Mouse (Mus musculus) thymus, postnatal 25 days (tissue): ENCODE data around the gene Gcgr.
A peak's percentile ranks its signal among the peaks of the same experiment; 100 is the strongest.
"Not testable (repeated sequence)": the region's sequence is repeated elsewhere in the genome, so short reads cannot be mapped to it uniquely, and the experiment has no call there.

Experiments used
- DNase-seq: peaks from one replicate; pipeline ENCODE4 v3.0.0; 2022

Gene Gcgr

DNA sequence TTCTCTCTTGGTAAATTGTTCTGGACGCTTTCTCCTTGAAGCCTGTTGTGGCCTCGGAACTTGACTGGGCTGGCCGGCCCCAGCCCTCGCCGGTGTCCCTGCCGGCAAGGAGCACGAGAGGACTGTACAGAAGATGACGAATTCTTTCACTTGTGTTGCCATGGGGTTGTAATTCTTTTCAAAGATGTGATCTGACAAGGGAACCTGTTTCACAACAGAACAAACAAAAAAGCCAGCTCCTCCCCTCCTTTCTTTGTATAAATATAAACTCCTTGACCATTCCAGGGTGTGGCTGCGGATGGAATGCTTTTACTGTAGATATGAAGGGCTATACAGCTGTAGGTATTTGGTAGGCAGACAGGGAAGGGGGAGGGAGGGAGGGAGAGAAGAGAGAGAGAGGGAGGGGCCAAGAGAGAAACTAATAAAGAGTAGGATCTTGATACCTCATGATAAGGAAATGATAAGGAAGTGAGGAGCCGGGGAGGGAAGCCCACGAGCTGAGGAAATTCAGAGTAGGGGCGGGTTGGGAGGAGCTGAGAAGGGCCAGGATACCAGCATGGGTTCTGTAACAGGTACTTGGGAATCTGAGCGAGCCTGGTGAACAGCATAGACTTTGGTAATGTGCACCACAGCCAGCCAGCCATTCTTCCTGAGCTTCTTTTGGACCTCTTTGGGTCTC is 22.7 kb upstream of the Gcgr start:
- no peak for DNase-seq

DNA sequence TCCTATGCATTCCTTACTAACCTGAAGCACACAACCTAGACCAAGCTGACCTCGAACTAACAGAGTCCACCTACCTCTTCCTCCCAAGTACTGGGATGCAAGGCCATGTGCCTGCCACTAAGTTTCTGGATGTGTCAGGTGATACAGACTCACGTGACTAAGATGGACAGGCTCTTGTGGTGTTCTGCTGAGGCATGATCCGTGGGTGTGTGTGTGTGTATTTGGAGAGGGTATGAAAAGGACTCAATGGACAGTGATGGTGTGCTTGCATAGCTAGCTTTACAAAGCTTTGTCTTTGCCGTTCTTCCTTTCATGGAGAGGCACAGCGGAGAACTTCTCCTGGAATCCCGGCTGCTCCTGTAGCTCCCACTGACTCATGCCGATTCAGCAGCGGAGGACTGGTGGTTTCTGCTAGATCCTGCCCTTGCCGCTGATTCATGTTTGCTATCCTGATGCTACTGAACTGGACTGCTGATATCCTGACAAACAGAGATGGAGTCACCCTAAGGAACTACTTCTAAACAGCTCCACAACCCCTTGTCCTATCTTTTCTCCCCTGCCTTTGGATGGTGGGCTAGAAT is 22.1 kb upstream of the Gcgr start:
- DNase-seq, result no peak

DNA sequence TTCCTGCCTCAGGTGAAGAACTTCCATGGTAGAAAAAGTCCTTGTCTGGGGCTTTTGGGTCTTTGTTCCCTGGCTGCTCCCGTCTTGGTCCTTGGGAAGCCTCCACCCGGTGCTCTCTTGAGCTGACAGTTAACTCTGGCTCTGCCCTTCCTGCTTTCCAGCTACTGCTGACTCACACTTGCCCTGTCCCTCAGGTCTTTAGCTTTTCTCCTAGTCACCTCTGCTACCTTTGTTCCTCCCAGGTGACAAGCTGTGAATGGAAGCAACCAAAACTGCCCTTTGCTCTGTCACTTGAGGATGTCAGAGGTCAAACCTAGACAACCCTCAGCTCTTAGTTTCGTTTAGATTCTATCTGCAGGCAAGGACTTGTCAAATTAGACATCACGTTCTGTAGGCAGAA is 20.6 kb upstream of the Gcgr start:
- DNase-seq, result peak; percentile 27

DNA sequence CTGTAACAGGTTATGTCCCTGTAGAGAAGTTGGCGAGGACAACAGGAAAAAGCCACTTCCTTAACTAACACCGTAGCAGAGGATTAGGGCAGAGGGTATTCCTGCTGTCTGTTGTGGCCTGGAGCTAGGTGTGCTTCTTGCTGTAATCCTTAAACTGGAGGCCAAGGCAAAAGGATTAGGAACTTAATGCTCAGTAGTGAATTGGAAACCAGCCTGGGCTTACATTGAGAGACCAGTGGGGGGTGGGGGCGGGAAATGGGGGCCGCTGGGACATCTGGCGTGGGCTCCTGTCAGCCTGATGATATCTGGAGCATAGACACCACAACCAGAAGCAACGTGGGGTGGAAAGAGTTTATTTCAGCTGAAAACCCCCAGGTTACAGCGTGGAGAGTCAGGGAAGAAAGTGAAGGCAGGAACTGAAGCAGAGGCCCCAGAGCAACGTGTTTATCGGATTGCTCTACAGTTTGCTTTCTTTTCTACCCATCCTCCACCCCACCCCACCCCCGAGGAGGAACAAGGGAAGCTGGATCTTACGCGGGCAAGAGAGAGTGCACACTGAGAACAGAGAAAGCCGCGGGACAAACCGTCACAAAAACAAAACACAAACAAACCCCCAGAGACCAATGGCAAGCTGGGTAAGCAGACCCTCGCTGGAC is 20.0 kb upstream of the Gcgr start:
- DNase-seq, result peak; percentile 48

DNA sequence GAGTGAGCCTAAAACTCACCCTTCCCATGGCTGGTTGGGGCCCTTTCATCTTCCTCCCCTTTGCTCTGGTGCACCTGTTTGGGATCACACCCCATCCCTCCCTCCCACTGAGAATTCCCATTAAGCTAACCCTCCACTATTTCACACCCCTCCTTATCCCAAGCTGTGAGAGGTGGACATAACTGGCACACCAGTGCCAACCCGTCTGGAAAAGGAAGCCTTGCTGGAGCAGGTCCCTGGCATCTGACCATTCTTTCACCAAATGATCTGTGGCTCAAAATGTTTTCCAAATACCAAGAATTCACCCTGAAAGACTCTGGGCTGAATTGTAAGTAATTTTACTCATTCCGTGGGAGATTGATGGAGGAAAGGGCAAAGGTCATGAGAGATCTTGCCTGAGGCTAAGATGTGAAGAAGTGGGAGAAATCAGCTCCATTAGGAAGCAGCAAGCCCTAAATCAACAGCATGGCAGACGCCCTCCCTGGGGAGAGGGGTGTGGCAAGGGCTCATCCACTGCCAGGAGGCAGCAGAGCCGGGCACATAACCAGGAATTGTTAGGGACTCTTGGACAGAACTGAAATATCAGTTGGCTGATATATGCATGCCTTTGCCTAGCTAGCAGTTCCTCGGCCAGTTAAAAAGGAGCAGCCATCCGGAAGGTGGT is 17.6 kb upstream of the Gcgr start:
- DNase-seq, result no peak

DNA sequence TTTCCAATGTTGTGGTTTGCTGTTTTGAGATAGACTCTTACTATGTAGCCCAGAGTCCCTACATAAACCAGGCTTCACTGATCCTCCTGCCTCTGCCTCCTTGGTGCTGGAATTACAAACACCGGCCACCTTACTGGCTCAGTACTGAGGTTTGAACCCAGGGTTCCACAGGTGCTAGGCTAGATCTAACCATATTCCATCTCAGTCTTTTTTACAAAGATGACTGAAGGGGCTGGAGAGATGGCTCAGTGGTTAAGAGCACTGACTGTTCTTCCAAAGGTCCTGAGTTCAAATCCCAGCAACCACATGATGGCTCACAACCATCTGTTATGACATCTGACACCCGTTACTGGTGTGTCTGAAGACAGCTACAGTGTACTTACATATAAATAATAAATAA is 16.2 kb upstream of the Gcgr start:
- not testable (repeated sequence) for DNase-seq

DNA sequence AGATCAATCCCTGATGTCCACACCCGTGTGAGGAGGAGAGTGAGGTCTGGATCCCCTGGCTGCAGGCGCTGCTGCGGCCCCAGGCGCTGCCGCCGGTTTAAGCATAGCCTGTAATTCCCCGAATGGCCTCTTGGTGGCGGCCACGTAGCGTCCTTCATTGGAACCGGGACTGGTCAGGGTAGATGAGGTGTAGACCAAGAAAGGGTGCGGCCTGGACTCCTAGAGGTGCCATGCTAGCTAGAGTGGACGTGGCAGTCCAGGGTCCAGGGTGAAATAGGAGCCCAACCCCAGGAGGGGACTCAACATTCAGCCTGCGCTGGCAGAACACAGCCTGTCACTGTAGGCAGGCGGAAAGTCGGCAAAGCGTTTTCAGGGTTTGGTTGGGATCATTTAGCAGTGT is 14.9 kb upstream of the Gcgr start:
- DNase-seq, result peak; percentile 87

DNA sequence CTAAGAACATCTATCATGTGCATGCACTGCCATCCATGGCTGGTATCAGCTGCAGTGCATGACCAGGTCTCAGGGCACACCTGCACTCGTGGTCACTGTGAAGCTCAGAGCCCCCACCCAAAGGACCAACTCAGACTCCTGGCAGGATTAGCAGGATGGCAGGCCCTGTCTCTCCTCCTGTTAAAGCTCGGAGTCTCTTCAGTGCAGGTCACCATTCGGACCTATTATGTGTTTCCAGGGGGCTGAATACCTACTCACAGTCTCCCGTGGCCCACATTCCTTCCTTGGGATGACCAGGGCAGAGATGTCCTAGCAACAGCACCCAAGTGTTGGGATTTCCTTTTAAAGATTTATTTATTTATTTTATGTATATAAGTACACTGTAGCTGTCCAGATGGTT is 13.4 kb upstream of the Gcgr start:
- DNase-seq, result no peak

DNA sequence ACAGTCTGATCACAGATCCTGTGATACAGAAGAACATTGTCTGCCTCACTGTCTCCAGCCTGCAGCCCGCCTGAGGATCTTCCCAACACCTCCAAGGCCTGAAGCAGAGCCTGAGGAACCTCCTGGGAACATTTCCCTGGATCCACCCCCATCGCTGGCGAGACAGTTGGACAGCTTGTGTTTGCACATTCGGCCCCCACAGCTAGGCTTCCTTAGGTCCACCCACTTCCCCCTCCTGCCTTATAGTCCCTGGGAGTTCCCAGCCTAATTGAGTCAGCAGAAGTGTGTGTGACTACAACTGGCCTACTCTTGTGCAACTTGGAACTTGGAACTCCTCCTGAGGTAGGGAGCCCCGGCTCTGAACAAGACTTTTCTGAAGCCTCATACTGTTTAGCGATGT is 12.5 kb upstream of the Gcgr start:
- DNase-seq, result no peak

DNA sequence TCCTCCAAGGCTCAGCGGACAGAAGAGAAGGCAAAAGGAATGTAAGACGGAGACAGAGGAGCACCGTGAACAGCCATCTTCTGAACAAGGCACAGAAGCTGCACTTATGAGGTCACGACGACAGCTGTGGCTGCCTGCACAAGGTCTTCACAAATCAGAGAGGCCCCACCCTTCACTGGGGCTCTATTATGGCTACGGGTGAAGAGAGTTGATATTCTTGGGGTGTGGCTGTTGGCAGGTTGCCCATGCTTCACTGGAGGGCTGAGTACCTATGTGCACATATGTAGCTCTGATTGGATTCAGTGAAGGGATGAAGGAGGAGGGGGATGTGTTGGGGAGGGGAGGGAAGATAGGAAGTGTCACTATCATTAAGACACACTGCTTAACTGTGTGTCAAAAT is 11.9 kb upstream of the Gcgr start:
- no peak for DNase-seq

DNA sequence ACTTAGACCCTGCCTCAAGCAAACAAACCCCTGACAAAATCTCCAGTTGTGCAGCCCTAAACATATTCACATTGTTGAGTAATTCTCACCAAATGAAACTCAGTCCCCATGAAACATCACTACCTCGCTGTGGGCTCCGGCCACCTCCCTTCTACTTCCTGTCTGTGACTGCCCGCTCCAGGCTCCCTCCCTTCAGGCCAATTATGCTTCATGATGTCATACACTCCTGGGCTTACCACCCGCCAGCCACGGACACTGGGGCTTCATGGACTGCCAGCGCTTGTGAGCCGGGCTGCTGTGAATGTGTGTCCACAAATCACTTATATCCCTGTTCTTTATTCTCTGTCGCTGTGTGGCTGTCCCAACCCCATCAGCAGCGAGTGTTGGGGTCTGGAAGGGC is 10.8 kb upstream of the Gcgr start:
- no peak for DNase-seq

DNA sequence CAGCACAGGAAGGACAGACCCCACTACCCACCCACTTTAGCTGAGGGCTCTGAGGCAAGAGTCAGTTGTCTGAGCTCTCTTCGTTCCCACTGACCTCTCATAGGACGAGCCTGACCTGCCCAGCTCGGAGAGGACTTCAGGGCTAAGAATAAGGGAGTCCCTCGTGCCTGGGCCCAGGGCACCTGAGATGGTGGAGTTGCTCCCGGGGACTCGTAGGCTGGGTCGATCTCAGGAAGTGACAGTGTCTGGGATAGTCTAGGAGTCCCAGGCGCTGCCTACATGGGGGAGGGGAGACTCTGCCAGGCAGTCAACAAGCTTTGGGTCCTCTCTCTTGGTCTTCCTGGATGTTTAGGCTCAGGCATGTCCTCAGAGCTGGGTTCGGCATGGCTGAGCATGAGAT is 10.0 kb upstream of the Gcgr start:
- DNase-seq, result no peak

DNA sequence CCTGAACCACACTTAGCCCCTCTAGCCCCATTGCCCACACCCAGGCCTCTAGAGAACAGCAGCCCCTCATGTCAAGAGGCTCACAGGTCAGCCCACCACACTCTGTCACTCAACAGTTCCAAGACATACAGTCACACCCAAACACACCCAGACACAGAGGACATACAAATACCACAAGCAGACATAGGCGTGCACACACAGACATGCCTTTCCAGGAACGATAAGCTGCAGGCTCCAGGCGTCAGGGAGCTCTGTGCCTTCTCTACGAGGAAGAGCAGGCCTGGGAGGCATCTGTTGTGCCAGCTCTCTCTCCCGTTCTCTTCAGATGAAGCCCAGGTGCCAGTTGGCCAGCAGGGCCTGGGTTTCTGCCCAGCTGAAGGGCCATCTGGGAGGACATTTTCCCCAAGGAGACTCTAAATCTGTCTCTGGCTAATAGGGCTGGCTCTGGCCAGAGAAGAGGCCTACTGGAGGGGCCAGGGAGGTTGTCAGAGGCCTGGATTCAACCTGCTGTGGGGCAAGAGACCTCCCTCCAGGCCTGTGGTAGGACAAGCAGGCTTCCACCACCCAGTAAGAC is 9.4 kb upstream of the Gcgr start:
- DNase-seq, result no peak

DNA sequence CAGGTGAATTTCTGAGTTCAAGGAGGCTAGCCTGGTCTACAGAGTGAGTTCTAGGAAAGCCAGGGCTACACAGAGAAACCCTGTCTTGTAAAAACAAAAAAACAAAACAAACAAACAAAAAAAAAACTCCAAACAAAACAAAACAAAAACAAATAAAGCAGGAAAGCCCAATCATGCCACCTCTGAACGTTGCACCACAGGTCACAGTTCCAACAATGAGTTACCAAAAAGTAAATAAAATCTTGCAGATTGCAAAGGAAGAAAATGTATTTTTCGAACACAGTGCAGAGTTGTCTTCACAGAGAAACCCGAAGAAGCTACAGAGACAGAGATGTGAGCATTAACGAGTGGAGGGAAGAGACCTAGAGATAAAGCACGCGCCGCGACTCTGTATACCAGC is 7.9 kb upstream of the Gcgr start:
- no peak for DNase-seq

DNA sequence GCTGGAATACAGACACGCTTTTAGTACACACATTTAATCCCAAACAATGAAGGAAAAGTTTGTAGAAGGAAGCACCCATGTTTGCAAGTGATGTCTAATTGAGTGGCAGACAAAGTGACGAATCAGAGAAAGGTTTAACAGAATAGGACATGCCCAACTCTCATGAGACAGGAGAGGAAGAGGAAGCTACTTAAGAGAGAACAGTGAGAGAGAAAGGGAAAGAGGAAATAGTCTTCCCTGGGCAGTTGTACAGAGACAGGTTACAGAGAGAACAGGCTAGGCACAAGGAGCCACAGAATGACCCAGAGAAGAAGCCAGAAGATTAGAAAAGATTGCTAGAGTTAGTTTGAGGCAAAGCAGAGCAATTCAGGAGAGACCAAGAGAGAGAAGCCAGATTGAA is 4.5 kb upstream of the Gcgr start:
- no peak for DNase-seq

DNA sequence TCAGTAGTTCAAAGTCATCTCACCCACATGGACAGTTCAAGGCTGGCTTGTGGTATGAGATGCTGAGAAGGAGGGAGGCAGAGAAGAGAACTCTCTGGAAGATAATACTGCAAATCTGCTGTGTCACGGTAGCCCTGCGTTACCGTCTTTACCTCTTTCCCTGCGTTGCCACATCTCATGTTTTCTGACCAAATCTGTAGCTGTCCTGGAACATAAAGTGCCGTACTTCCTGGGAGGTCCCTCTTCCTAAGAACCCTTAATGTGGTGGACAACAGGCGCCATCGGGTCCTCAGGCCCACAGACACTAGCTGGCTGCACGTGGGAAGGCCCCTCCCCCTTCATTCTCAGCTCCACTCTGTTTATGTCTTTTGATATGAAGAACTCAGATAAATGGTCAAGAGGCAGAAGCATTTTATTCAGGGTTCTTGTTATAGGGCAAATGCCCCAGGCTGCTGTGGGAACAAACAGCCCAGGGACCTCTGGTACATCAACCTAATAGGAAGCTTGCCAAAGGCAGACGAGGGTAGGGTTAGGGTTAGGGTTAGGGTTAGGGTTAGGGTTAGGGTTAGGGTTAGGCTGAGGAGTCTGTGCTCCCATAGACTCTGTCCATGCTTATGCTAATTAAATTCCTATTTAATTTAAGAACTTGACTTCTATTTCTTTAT is 2.7 kb upstream of the Gcgr start:
- DNase-seq, result no peak

DNA sequence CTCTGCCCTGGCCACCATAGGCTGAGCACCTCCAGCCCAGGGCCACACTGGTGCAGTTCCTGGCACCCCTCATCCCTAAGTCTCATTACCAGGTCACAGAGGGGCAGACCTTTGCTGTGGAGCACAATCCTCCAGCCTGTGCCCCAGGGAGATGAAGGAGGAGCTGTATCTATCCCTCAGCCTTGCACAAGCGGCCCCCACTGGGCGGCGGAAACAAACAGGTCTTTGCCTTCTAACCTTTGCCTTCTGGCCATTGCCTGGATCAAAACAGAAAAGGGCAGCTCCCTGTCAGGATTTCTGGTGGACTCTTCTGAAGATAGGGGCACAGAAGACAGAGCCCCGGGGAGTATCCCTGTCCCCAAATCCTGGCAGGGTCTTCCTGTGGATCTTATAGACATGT is 1.6 kb upstream of the Gcgr start:
- DNase-seq, result no peak

DNA sequence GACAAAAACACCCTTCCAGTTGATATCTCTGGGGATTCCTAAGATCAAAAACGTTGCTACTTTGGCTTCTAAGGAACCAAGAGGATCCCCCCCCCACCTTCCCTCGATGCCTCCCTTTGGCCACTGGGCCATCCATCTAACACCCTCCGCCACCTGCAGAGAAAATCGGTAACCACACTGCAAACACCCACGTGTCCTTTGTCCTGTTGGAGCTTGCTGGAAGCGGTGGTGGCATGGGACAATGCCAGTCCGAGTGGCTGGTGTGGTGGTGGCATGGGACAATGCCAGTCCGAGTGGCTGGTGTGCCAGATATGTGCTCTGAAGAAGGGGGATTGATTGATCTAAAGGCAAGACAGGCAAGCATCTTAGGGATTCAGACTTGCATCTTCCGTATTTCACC is 1.1 kb downstream of the Gcgr start:
- DNase-seq, result no peak

DNA sequence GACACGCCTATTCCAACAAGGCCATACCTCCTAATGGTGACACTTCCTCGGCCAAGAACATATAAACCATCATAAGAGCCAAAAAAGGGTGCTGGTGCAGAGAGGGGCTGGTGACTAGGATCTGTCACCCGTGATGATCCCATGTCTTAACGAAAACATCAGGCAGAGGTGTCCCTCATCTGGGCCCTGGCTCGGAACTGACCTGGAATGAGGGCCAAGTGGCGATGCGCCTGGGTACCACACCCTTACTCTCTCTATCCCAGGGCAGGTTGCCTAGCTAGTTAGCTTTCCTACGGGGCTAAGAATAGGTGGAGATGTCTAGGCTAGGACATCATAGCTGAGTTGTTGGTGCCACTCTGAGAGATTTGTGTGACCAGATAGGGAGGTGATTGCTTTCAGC is 3.6 kb downstream of the Gcgr start:
- DNase-seq, result no peak

DNA sequence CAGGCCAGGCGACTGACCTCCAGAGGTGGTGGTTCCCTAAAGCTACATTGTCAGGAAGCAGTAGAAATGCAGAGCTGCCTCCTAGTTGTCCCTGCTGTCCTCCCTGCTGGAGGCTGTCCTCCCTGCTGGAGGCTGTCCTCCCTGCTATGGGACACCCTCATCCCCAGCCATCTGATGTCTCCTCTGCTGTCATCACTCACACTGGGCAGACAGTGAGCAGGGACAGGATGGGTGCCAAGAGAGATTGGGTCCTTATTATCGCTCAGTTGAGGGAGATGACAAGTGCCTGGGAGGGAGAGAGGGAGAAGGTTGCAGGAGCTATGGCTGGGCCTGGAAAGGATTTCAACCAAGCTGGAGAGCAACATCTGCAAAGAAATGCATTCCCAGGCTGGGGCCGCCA is 4.6 kb downstream of the Gcgr start:
- DNase-seq, result no peak

DNA sequence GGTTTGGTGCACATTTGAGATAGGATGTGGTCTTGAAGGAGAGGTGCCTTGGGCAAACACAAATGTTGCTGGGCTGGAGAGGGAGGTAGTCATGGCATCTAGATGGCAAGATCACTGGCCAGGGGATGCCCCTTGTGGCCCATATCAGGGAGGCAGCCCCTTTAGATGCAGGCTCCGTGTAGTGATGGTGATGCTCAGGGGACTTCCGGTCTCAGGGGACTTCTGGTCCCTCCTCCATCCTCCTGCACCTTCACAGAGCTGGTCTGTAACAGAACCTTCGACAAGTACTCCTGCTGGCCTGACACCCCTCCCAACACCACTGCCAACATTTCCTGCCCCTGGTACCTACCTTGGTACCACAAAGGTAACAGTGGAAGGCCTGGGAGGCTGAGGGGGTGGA is 5.3 kb downstream of the Gcgr start:
- no peak for DNase-seq

DNA sequence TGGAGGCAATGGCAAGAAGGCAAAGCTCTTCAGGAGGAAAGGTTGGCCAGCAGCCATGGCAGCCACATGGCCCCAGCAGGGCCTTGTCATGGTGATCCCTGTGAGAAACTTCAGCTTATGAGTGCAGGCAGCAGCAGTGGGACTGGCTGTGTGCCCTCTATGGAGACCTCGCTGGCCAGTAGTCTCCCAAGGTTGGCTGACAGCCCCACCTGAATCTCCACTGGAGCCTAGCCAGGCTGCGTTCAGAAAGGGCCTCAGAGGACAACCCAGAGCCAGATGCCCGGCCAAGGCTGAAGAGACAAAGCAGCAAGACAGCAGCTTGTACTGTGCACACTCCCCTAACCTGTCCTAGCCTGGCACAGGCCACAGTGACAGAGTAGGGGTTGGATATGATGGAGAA is 8.0 kb downstream of the Gcgr start:
- no peak for DNase-seq

DNA sequence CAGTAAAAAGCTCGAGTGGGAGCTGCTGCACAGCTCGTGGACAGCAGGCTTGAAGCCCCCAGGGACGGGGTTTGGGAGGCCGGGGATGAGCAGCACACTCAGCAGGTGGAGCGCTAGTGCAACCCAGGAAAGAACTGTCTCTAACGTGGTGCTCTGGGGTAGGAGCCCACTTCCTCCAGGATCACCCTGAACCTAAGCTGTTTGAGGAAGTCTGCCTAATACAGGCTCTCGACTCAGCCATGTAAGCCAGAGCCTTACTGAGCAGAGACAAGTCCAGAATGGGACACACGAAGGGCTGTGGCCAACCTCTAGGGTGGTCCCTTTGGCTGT is 8.4 kb downstream of the Gcgr start:
- no peak for DNase-seq
